Mouse (Mus musculus): ENCODE results near the gene Rnaseh2b.

- no peak for TF ChIP-seq CTCF (IDR thresholded peaks at IDR 0.05; ENCODE audit: low read depth)
- TF ChIP-seq EP300 (optimal IDR thresholded peaks at IDR 0.05): no peak
Measured at GRCm38 (mm10) chr14:62326026-62326425, 33.6 kb downstream of the Rnaseh2b start.
